Mouse (Mus musculus) limb, embryonic 13.5 days (tissue): Measurements from ENCODE around the gene Aff1. TPM values are rescaled to one million over a fixed set of nuclear protein-coding genes. Genes with fewer than 3 reads are reported as not detected.

Experiments used
- ATAC-seq: fragments of 200-750 bp; cut with Nextera tagmentation; 2 replicates; pipeline ENCODE4 v1.8.0; 2017; ENCODE audit warnings: low read depth, moderate number of reproducible peaks, moderate TSS enrichment; ENCODE audit not compliant: low FRiP score
- H3K27ac ChIP-seq: fragments of 300-500 bp; sonication (generic); 2 replicates; pipeline ENCODE4 v1.5.1; 2015; ENCODE audit warnings: inconsistent platforms, mild to moderate bottlenecking, moderate library complexity
- H3K27me3 ChIP-seq: fragments of 300-500 bp; sonication (generic); 2 replicates; pipeline ENCODE4 v1.6.1; 2015; ENCODE audit warnings: mild to moderate bottlenecking, inconsistent platforms
- H3K36me3 ChIP-seq: fragments of 300-500 bp; sonication (generic); 2 replicates; pipeline ENCODE4 v1.6.1; 2015; ENCODE audit warnings: inconsistent platforms, mild to moderate bottlenecking, moderate library complexity
- H3K4me1 ChIP-seq: fragments of 300-500 bp; sonication (generic); 2 replicates; pipeline ENCODE4 v1.6.1; 2015; ENCODE audit warnings: inconsistent platforms
- H3K4me2 ChIP-seq: fragments of 300-500 bp; sonication (generic); replicated peaks from 2 replicates; pipeline ENCODE4 v1.6.1; 2015; ENCODE audit warnings: inconsistent platforms, mild to moderate bottlenecking, moderate library complexity
- H3K4me3 ChIP-seq: fragments of 300-500 bp; sonication (generic); 2 replicates; pipeline ENCODE4 v1.5.1; 2015; ENCODE audit warnings: moderate library complexity, mild to moderate bottlenecking, inconsistent platforms
- H3K9ac ChIP-seq: fragments of 300-500 bp; sonication (generic); 2 replicates; pipeline ENCODE4 v1.6.1; 2015; ENCODE audit warnings: mild to moderate bottlenecking, inconsistent platforms
- H3K9me3 ChIP-seq: fragments of 300-500 bp; sonication (generic); 2 replicates; pipeline ENCODE4 v1.6.1; 2016; ENCODE audit warnings: inconsistent platforms
- WGBS: fragments of 180-500 bp; shearing (Covaris S2); methylation state at CpG from one replicate; pipeline ENCODE4 v1.1.7; 2015; 5-methylcytosine and 5-hydroxymethylcytosine counted together
- polyA plus RNA-seq: library from polyadenylated mRNA; unstranded; fragments of >200 nt; fragmentation: Nextera tagmentation; extraction: Ambion mirVana; gene quantifications from 2 replicates; pipeline ENCODE4 v1.2.1, GENCODE M21; 2015

The Aff1 gene
- polyA plus RNA-seq, 1 experiment from 2014 or later: 4.1 TPM

DNA sequence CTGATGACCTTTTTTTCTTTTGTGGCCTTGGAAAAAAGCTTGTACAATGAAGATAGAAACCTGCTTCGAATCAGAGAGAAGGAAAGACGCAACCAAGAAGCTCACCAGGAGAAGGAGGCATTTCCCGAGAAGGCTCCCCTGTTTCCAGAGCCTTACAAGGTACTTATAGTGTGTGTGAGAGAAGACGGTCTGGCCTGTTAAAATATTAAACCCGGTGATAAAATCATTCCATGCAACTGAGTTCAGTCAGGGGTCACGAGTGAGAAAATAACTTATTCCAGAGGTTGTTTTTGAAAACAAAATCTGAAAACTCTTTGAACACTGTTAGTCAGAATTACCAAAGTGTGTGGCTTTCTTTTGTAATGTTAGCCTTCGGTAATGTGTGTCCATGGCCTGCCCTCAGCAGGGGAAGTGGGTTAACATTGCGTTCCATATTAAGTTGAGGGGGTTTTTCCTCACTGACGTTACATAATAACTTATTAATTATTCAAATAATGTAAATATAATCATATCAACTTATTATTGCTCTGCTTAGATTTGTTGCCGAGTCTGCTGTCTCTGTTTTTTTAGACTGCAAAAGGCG is 91.0 kb downstream of the Aff1 start:
- ATAC-seq: no peak
- 66% methylated on average over 11 of the region's 11 CpGs for WGBS
- H3K9me3 ChIP-seq: no peaks in the 10 kb centered on the region

DNA sequence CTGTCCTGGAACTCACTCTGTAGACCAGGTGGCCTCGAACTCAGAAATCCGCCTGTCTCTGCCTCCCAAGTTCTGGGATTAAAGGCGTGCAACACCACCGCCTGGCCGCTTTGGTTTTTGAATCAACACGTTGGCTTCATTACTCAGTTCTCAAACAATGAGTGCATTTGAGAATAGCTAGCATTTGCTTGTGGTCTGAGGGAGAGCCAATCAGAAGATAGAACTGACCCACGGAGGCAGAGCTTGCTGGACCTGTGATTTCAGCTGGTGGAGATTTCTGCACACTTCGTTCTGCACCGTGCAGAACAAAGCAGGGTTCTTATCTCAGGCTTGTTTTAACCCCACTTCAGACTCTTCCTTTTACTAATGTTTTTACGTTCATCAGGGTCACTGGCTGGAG is 93.9 kb downstream of the Aff1 start:
- ATAC-seq: no peak
- Histone ChIP-seq H3K27ac (no peak overlapping the region), H3K9ac (no peak overlapping the region), H3K36me3 (peaks cover 9% of the 10 kb centered on the region), H3K9me3 (no peaks in the 10 kb centered on the region), H3K4me1 (peaks cover 37% of the 10 kb centered on the region), H3K4me3 (no peak overlapping the region), H3K27me3 (no peaks in the 10 kb centered on the region), H3K4me2 (no peak overlapping the region)
- WGBS: 84% methylated on average over 10 of the region's 10 CpGs

More for the DNA sequence above, 91.0 kb downstream of the Aff1 start:
- H3K4me1 ChIP-seq: peaks cover 54% of the 10 kb centered on the region
- no peak overlapping the region for H3K27ac ChIP-seq
- no peak overlapping the region for H3K9ac ChIP-seq
- H3K4me3 ChIP-seq: no peak overlapping the region
- no peak overlapping the region for H3K4me2 ChIP-seq
- no peaks in the 10 kb centered on the region for H3K27me3 ChIP-seq
- peaks cover 9% of the 10 kb centered on the region for H3K36me3 ChIP-seq

DNA sequence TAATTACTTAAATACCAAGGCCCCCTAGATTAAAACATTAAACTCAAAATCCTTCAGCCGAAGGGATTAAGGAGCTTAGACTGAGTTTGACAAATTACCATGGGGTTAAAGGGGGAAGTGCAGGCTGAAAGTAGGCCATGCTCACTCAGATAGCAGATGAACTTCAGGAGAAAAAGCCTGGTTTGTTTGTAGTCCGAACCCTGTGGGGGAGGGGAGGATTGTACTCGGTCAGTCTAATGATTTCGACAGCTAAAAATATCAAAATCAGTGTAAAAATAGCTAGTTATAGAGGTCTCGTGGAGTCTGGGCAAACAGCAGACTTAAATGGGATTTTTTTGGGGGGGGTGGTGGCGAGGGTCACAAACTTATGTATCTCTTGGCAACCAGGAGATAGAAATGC is 96.3 kb downstream of the Aff1 start:
- Histone ChIP-seq H3K4me1 (peaks cover 21% of the 10 kb centered on the region), H3K36me3 (peaks cover 9% of the 10 kb centered on the region), H3K4me2 (no peak overlapping the region), H3K27me3 (no peaks in the 10 kb centered on the region), H3K4me3 (no peak overlapping the region), H3K9ac (no peak overlapping the region), H3K27ac (no peak overlapping the region), H3K9me3 (no peaks in the 10 kb centered on the region)
- ATAC-seq: no peak
- 44% methylated on average over 6 of the region's 6 CpGs for WGBS

DNA sequence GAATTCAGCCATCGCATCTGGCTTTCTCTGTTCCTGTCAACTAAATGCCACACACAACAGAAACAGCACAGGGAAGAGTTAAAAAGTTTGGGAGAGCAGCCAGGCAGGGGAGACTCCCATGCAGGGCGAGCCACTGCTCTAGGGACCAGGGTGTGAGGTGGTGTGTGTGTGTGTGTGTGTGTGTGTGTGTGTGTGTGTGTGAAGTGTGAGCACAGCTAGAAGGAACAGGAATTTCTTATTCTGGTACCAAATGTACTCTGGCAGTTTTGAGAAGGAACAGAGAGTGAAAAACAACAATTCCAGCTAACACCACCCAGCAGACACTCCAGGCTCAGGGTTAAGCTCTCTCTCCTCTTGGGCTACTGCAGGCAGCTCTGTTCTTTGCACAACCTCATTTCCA is 96.8 kb downstream of the Aff1 start:
- H3K9me3 ChIP-seq: no peaks in the 10 kb centered on the region
- no peaks in the 10 kb centered on the region for H3K27me3 ChIP-seq
- H3K9ac ChIP-seq: no peak overlapping the region
- no peak for ATAC-seq
- no peak overlapping the region for H3K4me2 ChIP-seq
- peaks cover 4% of the 10 kb centered on the region for H3K36me3 ChIP-seq
- H3K4me3 ChIP-seq: no peak overlapping the region
- WGBS: 29% methylated on average over 2 of the region's 2 CpGs
- peaks cover 21% of the 10 kb centered on the region for H3K4me1 ChIP-seq
- no peak overlapping the region; the same call in 1 of the 2 replicates for H3K27ac ChIP-seq

DNA sequence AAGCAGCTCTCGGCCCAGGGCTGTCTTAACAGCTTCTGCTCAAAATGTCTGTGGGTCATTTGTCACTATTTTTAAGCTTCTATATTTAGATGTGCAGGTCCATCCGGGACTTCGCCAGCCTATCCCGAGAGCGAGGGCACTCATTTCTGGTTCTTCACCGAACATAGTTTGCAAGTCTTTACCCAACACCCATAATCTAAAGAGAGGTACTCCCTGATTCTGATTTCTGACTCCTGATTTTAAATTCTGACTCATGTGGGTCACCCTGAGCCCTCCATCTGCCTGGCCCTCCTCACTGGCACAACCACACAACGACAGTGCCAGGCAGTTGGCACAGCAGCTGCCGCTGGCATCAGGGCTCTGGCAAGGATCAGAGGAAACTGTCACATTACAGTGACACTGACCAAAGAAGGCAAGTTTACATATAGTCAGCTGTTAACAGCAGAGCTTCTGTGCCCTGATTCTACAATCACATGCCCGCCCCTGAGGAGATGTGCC is 97.5 kb downstream of the Aff1 start:
- no peak for ATAC-seq
- WGBS: 84% methylated on average over 9 of the region's 9 CpGs
- no peak overlapping the region for H3K4me2 ChIP-seq
- H3K36me3 ChIP-seq: no peaks in the 10 kb centered on the region; the same call in 1 of the 2 replicates
- no peak overlapping the region for H3K27ac ChIP-seq
- H3K9me3 ChIP-seq: no peaks in the 10 kb centered on the region
- H3K9ac ChIP-seq: no peak overlapping the region
- H3K27me3 ChIP-seq: no peaks in the 10 kb centered on the region
- H3K4me1 ChIP-seq: peaks cover 21% of the 10 kb centered on the region
- H3K4me3 ChIP-seq: no peak overlapping the region

DNA sequence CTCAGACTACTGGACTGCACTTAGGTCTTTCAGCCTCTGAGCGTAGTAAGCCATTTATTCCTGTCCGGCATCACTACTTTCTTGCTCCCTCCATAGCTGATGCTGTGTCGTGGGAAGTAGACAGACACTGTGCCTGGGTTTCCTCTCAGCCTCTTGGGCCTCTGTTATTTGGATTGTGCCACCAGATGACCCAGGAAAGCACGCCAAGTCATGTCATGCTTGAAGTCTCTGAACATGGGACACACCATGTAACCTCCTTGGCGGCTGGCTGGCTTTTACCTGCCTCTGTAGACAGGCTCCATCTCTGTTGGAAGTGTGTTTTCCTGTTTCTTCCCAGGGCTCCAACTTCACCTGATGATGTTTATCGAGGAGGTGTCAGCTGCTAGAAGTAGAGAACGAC is 99.6 kb downstream of the Aff1 start:
- H3K9me3 ChIP-seq: no peaks in the 10 kb centered on the region
- no peak for ATAC-seq
- H3K4me3 ChIP-seq: no peak overlapping the region
- no peaks in the 10 kb centered on the region for H3K36me3 ChIP-seq
- H3K27me3 ChIP-seq: no peaks in the 10 kb centered on the region
- peaks cover 17% of the 10 kb centered on the region for H3K4me1 ChIP-seq
- H3K9ac ChIP-seq: no peak overlapping the region
- no peak overlapping the region for H3K27ac ChIP-seq
- H3K4me2 ChIP-seq: no peak overlapping the region
- 80% methylated on average over 7 of the region's 7 CpGs for WGBS

DNA sequence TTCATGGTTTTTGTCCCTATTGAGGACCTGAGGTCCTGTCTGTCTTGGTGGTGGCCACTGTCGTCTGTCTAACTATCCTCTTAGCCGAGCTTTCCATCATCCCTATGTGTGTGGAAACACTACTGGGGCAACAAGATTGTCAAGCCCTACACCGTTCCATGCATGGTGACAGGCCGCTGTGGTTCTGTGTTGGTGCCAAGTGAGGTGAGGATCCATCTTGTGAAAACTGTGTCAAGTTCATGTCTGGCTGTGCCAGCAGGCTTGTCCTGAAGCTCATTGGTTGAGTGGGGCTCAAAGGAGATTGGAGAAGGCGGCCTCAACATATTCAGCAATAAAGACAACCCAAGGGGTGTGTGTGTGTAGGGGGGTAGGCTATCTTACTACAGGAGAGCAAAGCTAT is 102.9 kb downstream of the Aff1 start:
- Histone ChIP-seq H3K9me3 (no peaks in the 10 kb centered on the region), H3K4me2 (no peak overlapping the region), H3K4me1 (peaks cover 17% of the 10 kb centered on the region), H3K9ac (no peak overlapping the region), H3K36me3 (no peaks in the 10 kb centered on the region), H3K27me3 (no peaks in the 10 kb centered on the region), H3K27ac (no peak overlapping the region), H3K4me3 (no peak overlapping the region)
- WGBS: 90% methylated on average over 5 of the region's 5 CpGs
- ATAC-seq: no peak

DNA sequence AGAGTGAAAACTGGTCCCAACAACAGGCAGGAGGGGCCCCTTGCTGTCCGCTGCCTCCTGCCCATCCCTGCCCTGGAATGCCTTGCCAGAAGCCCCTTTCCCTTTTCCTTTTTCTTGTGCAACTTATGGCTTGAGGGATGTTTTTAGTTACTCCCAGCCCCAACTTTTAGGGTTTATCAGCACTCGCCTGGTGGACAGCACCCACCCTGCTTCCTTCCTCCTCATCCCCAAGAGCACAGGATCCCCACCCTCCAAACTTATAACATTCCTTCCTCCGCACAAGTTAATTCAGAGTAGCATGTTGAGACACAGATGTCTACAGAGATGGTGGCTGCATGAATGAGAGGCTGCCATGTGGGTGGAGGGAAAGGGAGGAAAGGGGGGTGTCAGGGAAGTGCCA is 103.9 kb downstream of the Aff1 start:
- H3K4me1 ChIP-seq: peaks cover 17% of the 10 kb centered on the region
- no peaks in the 10 kb centered on the region for H3K36me3 ChIP-seq
- 62% methylated on average over 3 of the region's 3 CpGs for WGBS
- ATAC-seq: no peak
- no peak overlapping the region for H3K27ac ChIP-seq
- no peak overlapping the region for H3K4me3 ChIP-seq
- no peaks in the 10 kb centered on the region for H3K27me3 ChIP-seq
- H3K9me3 ChIP-seq: no peaks in the 10 kb centered on the region
- H3K9ac ChIP-seq: no peak overlapping the region
- H3K4me2 ChIP-seq: no peak overlapping the region

DNA sequence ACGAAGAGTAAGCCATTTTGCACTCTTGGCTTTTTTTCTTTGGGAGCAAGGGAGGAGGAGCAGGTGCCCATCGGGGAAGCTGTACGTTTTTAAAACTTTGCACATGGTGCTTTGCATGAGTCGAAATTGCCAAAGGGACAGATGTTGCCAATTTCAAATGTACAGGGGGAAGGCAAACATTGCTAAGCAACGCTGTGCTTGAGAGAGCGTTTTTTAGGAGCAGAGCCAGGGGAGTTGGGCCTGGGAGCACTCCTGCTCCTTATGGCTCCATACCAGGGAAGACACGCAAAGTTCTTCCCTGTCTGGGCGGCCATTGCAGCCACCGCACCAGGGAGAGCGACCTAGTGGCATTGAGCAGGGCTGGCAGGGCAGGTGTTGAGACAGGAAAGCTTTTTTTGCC is 105.6 kb downstream of the Aff1 start:
- WGBS: 45% methylated on average over 10 of the region's 10 CpGs
- no peak for ATAC-seq
- H3K4me3 ChIP-seq: no peak overlapping the region
- peaks cover 17% of the 10 kb centered on the region for H3K4me1 ChIP-seq
- no peak overlapping the region for H3K27ac ChIP-seq
- H3K9me3 ChIP-seq: no peaks in the 10 kb centered on the region
- no peak overlapping the region for H3K9ac ChIP-seq
- no peak overlapping the region for H3K4me2 ChIP-seq
- H3K36me3 ChIP-seq: no peaks in the 10 kb centered on the region
- H3K27me3 ChIP-seq: no peaks in the 10 kb centered on the region

DNA sequence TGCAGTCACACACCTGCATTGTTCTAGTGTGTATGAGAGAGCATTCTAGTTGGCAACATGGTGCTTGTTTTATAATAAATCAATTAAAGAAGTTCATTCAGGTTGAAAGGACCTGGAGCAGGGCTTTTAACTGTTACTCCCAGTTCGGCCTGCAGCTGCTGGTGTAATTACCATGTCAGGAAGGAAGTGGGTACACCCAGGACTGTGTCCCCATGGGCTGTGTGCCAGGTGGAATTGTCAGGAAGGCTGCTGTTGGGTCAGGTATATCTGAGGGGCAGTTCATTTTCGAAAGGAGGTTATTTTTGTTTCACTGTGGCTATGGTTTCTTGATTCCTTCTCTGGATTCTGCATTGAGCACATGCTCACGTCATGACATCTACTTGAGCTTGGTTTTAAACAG is 107.3 kb downstream of the Aff1 start:
- H3K4me3 ChIP-seq: no peak overlapping the region
- H3K36me3 ChIP-seq: no peaks in the 10 kb centered on the region
- H3K27ac ChIP-seq: no peak overlapping the region
- H3K4me1 ChIP-seq: peaks cover 33% of the 10 kb centered on the region
- H3K27me3 ChIP-seq: no peaks in the 10 kb centered on the region
- no peaks in the 10 kb centered on the region for H3K9me3 ChIP-seq
- ATAC-seq: no peak
- no peak overlapping the region for H3K9ac ChIP-seq
- WGBS: 66% methylated on average over 3 of the region's 3 CpGs
- no peak overlapping the region for H3K4me2 ChIP-seq

DNA sequence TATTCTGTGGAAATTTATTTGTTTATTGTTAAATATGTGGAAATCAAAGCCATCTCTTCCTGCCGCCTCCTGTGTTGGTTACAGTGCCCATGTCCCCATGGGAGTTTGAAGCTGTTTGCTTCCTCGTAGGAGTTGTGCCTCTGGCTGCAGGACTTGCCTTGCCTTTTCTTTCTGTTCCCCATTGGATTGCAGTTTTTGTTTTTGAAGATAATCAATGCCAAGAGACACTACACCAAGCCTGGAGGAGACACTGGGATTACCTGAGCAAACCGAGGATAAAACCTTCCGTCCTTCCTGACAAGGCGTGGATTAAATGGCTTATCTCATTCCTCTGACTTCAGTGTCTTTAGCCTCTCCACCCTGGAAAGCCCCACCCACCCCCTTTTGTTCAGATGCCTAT is 107.8 kb downstream of the Aff1 start:
- H3K4me3 ChIP-seq: no peak overlapping the region
- H3K4me1 ChIP-seq: peaks cover 33% of the 10 kb centered on the region
- H3K9me3 ChIP-seq: no peaks in the 10 kb centered on the region
- WGBS: 82% methylated on average over 5 of the region's 5 CpGs
- no peaks in the 10 kb centered on the region for H3K27me3 ChIP-seq
- H3K4me2 ChIP-seq: no peak overlapping the region
- no peak for ATAC-seq
- no peak overlapping the region for H3K9ac ChIP-seq
- no peak overlapping the region for H3K27ac ChIP-seq
- H3K36me3 ChIP-seq: no peaks in the 10 kb centered on the region

DNA sequence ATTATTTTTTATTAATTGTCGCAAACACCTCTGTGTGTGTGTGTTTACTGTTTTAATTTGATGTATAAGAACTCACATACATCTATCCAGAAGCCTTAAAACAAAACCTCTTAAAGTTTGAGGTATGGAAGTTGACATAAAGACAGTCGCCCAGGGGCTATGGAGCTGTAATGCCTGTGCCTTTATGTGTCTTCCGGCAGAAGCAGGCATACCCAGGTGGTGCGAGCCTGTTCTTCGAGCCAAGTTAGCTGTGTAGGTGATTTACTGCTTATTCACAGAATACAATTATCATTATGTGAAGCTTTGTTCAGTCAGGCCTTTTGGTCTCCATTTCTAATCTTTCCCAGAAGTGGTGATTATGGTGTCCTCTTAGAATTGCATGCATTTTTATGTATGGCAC is 111.2 kb downstream of the Aff1 start:
- Histone ChIP-seq H3K4me1 (peaks cover 44% of the 10 kb centered on the region), H3K4me3 (no peak overlapping the region), H3K27ac (no peak overlapping the region), H3K36me3 (no peaks in the 10 kb centered on the region), H3K9me3 (no peaks in the 10 kb centered on the region), H3K27me3 (no peaks in the 10 kb centered on the region), H3K4me2 (no peak overlapping the region), H3K9ac (no peak overlapping the region)
- ATAC-seq: no peak
- 28% methylated on average over 5 of the region's 5 CpGs for WGBS

DNA sequence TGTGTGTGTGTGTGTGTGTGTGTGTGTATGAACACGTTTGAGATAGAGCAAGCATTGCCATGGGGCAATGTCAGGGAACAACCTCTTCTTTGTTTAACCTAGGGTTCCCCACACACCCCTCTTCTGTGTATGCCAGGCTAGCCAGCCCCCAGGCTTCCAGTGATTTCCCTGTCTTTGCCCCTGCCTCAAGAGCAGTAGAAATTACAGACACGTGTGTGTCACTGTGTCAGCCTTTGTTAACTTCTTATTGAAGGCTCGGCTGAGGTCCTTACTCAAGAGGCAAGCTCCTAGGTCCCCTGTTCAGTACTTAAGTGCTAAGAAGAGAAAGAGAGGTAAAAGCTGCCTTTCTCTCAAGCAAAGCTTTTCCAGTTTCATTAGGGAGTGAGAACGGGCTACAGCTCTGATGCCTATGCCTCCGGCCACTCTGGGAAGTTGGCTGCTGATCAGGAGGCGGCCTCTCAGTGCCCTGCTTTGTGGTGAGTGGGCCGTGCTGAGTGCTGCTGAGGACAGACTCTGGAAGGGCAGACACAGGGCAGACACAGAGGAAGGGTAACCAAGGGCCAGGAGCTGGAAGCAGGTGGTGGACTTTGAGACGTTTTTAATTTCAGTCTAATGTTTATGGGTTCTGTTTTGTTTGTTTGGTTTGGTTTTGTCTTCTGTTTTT is 111.9 kb downstream of the Aff1 start:
- Histone ChIP-seq H3K27me3 (no peaks in the 10 kb centered on the region), H3K4me1 (peaks cover 44% of the 10 kb centered on the region), H3K27ac (peak overlapping the region; percentile 33), H3K4me2 (0 out of 2 replicates have a peak overlapping the region, but pooled peaks have one; percentile 11), H3K4me3 (no peak overlapping the region), H3K9me3 (no peaks in the 10 kb centered on the region), H3K9ac (no peak overlapping the region), H3K36me3 (no peaks in the 10 kb centered on the region)
- no peak for ATAC-seq
- 17% methylated on average over 8 of the region's 8 CpGs for WGBS
